Comparison of ENCODE assay signal across 18 mouse cellular contexts in genomic region chr3:50186369-50186768, GRCm38 (mm10).
"Had no signal": no experiment of that assay in that cellular context is flagged by ENCODE, and none has a peak within 500 bp of the region (broad histone marks: within the 10 kb centered on the region; RNA-seq: fewer than 3 reads in every experiment).

No protein-coding gene starts in this region.

- H3K36me3 ChIP-seq: liver, embryonic 13.5 days; liver, embryonic 15.5 days; midbrain, embryonic 13.5 days; midbrain, embryonic 15.5 days; neural tube, embryonic 12.5 days had no signal

- H3K4me2 ChIP-seq: liver, embryonic 13.5 days; liver, embryonic 15.5 days; midbrain, embryonic 11.5 days; midbrain, embryonic 13.5 days; midbrain, embryonic 15.5 days; neural tube, embryonic 12.5 days had no signal

- H3K4me3 ChIP-seq: liver, embryonic 13.5 days; liver, embryonic 15.5 days; megakaryocyte, embryonic 14.5 days; midbrain, embryonic 13.5 days; midbrain, embryonic 15.5 days; neural tube, embryonic 12.5 days had no signal

- ATAC-seq: liver, postnatal 0 days; midbrain, embryonic 13.5 days; midbrain, embryonic 15.5 days had no signal

- DNase-seq: liver, embryonic 13.5 days; liver, postnatal 0 days; lung, adult 2 months; retina, postnatal 1 day; right cerebral cortex, adult 18-20 months; right cerebral cortex, postnatal 25 days; right cerebral cortex, postnatal 4 days; spleen, adult 18-20 months; thymus, adult 18-20 months; thymus, postnatal 14 days; thymus, postnatal 36 days had no signal

- H3K9ac ChIP-seq: liver, embryonic 13.5 days; liver, embryonic 15.5 days; liver, postnatal 0 days; midbrain, embryonic 13.5 days; midbrain, embryonic 15.5 days; neural tube, embryonic 12.5 days had no signal

- H3K27ac ChIP-seq: liver, embryonic 13.5 days; liver, embryonic 15.5 days; macrophage; midbrain, embryonic 13.5 days; midbrain, embryonic 15.5 days; neural tube, embryonic 12.5 days had no signal

- H3K9me3 ChIP-seq: liver, embryonic 13.5 days; liver, embryonic 15.5 days; megakaryocyte, embryonic 14.5 days; midbrain, embryonic 13.5 days; midbrain, embryonic 15.5 days; neural tube, embryonic 12.5 days had no signal

- H3K4me1 ChIP-seq: liver, embryonic 13.5 days; liver, embryonic 15.5 days; megakaryocyte, embryonic 14.5 days; midbrain, embryonic 13.5 days; midbrain, embryonic 15.5 days; neural tube, embryonic 12.5 days had no signal

- H3K27me3 ChIP-seq: liver, embryonic 13.5 days; liver, embryonic 15.5 days; megakaryocyte, embryonic 14.5 days; midbrain, embryonic 13.5 days; midbrain, embryonic 15.5 days; neural tube, embryonic 12.5 days had no signal
